In the genomic region with DNA sequence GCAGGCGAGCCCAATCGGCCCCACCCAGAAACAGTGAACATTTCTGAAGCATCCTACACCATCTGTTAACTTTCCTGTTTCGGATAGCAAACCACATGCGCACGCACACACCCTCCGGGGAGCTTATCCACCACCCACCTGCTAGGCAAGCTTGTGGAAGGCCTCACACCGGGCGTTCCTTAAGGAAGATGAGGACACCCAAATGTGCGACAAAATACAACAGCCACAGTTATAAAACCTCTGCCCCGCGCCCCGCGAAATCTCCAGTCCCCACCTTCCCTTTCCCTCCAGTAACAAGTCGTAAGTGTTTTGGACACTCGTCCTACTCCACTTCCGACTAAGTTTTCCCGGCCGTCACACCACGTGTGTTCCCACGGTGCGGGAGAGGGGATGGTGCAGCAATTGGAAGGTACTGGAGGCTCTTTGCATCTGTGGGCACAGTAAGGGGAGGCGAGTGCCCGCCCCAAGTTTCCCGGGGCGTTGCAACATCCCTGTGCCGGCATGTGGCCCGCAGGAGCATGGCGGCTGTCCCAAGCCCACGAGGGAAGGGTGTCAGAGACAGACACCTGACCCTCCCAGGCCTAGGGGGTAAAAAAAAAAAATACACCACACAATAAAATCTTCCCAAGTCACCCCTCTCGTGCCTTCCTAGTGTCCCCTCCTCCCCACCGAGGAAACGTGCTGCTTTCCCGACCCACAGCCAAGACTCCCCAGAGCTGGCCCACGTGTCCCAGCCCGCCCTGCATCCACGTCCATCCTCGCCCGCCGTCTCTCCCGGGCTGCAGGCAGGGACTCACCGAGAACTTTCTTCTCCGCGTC, we compare ENCODE assay signal across 8 mouse cellular contexts. TPM values are rescaled to one million over a fixed set of nuclear protein-coding genes. Genes with fewer than 3 reads are reported as not detected.
DNase-seq lines count a peak whose midpoint lies in the region; ATAC-seq and TF ChIP-seq lines count a peak whose summit lies in the region.

No protein-coding gene starts in this region.

- no peaks in the 10 kb centered on the region for H3K9me3 ChIP-seq in embryonic facial prominence, embryonic 14.5 days (ENCODE audit: control insufficient read depth, low read length)
- no peaks in the 10 kb centered on the region for H3K9me3 ChIP-seq in kidney, embryonic 14.5 days (ENCODE audit: control insufficient read depth, low read length)

- peak overlapping the region; percentile 69 for H3K4me3 ChIP-seq in embryonic facial prominence, embryonic 14.5 days (ENCODE audit: low read depth, low read length)
- peak overlapping the region; percentile 88 for H3K4me3 ChIP-seq in kidney, embryonic 14.5 days (ENCODE audit: low read length)
- peak overlapping the region; percentile 86 for H3K4me3 ChIP-seq in liver, adult 2 months (ENCODE audit: insufficient read depth, low read depth, low read length)

- no peak for TF ChIP-seq CTCF in liver, adult 2 months (IDR thresholded peaks at IDR 0.05; ENCODE audit: low read depth, low read length)

- peak; percentile 70 for DNase-seq in A20 (ENCODE audit: low read depth, low spot score)
- peak; percentile 78 to 80 for DNase-seq in adrenal gland, postnatal 36 days
- DNase-seq in embryonic facial prominence, embryonic 14.5 days (ENCODE audit: low spot score): peak; percentile 85
- peak; percentile 55 to 64 for DNase-seq in heart, adult 9 months (ENCODE audit: low spot score in 2 of 2)
- peak; percentile 31 for DNase-seq in liver, adult 2 months (ENCODE audit: extremely low read depth, low read depth, low spot score)
- DNase-seq in splenic B cell, adult 2 months (ENCODE audit: low read depth, low spot score): peak; percentile 39

- H3K4me1 ChIP-seq in embryonic facial prominence, embryonic 14.5 days (ENCODE audit: control insufficient read depth, insufficient read depth, low read length): peaks cover 22% of the 10 kb centered on the region
- H3K4me1 ChIP-seq in kidney, embryonic 14.5 days (ENCODE audit: control insufficient read depth, insufficient read depth, low read length): peaks cover 22% of the 10 kb centered on the region; the same call in 1 of the 2 replicates
- H3K4me1 ChIP-seq in liver, adult 2 months (ENCODE audit: control insufficient read depth, insufficient read depth, low read length): peaks cover 6% of the 10 kb centered on the region

- H3K36me3 ChIP-seq in embryonic facial prominence, embryonic 14.5 days (ENCODE audit: control insufficient read depth, insufficient read depth, low read length): no peaks in the 10 kb centered on the region
- no peaks in the 10 kb centered on the region for H3K36me3 ChIP-seq in kidney, embryonic 14.5 days (ENCODE audit: control insufficient read depth, insufficient read depth, low read length)
- H3K36me3 ChIP-seq in liver, adult 2 months (ENCODE audit: control insufficient read depth, insufficient read depth, low read length): no peaks in the 10 kb centered on the region
- no peaks in the 10 kb centered on the region for H3K36me3 ChIP-seq in splenic B cell, adult 2 months (ENCODE audit: control insufficient read depth, insufficient read depth, low read length, poor library complexity, severe bottlenecking)

- H3K4me2 ChIP-seq in embryonic facial prominence, embryonic 14.5 days (ENCODE audit: low read depth, low read length): peak overlapping the region; percentile 69
- H3K4me2 ChIP-seq in kidney, embryonic 14.5 days (replicated peaks; ENCODE audit: low read depth, low read length): peak overlapping the region; percentile 78

- peak overlapping the region; percentile 91 for H3K27ac ChIP-seq in embryonic facial prominence, embryonic 14.5 days (replicated peaks; ENCODE audit: low read depth, low read length)
- peak overlapping the region; percentile 76 for H3K27ac ChIP-seq in kidney, embryonic 14.5 days (ENCODE audit: low read depth, low read length)
- no peak overlapping the region for H3K27ac ChIP-seq in liver, adult 2 months (replicated peaks; ENCODE audit: insufficient read depth, low read depth, low read length)

- no peak for TF ChIP-seq POLR2A in liver, adult 2 months (IDR thresholded peaks at IDR 0.05; ENCODE audit: extremely low read depth, insufficient read depth, low read length)

- H3K27me3 ChIP-seq in embryonic facial prominence, embryonic 14.5 days (replicated peaks; ENCODE audit: control insufficient read depth, insufficient read depth, low read length): no peaks in the 10 kb centered on the region
- H3K27me3 ChIP-seq in kidney, embryonic 14.5 days (ENCODE audit: control insufficient read depth, insufficient read depth, low read length): no peaks in the 10 kb centered on the region
- no peaks in the 10 kb centered on the region for H3K27me3 ChIP-seq in liver, adult 2 months (ENCODE audit: control insufficient read depth, insufficient read depth, low read length)
- H3K27me3 ChIP-seq in splenic B cell, adult 2 months (ENCODE audit: control insufficient read depth, insufficient read depth, low read length, poor library complexity, severe bottlenecking): no peaks in the 10 kb centered on the region

- H3K9ac ChIP-seq in embryonic facial prominence, embryonic 14.5 days (ENCODE audit: low read depth, low read length): peak overlapping the region; percentile 87
- H3K9ac ChIP-seq in kidney, embryonic 14.5 days (ENCODE audit: low read depth, low read length): peak overlapping the region; percentile 91
- H3K9ac ChIP-seq in liver, adult 2 months (ENCODE audit: low read depth, low read length): peak overlapping the region; percentile 99

- peak; percentile 60 for ATAC-seq in embryonic facial prominence, embryonic 14.5 days (ENCODE audit: low read depth)
- peak; percentile 17; the same call in 1 of the 2 replicates for ATAC-seq in kidney, embryonic 14.5 days (ENCODE audit: low FRiP score, low TSS enrichment)
- peak; percentile 64 for ATAC-seq in monocyte, adult 5-6 weeks (replicated peaks; ENCODE audit: insufficient number of reproducible peaks, low FRiP score, low TSS enrichment, poor library complexity, severe bottlenecking)

- under 1% methylated on average over 42 of the region's 43 CpGs for WGBS in embryonic facial prominence, embryonic 14.5 days
- under 1% methylated on average over 43 of the region's 43 CpGs for WGBS in kidney, embryonic 14.5 days
- 5% methylated on average over 43 of the region's 43 CpGs for WGBS in liver, adult 2 months

- peaks cover 8% of the 10 kb centered on the region for H3K79me2 ChIP-seq in liver, adult 2 months (ENCODE audit: control insufficient read depth, insufficient read depth, low read length)

RNA-seq across cellular contexts. Expression of gene Ybx3, which starts 0.8 kb away (rescaled TPM):
- 100 to 1,000 TPM; 200 to 230 TPM for total RNA-seq in adrenal gland, postnatal 36 days (2021)
- 67.8 and 90.2 TPM in 2 replicates for polyA plus RNA-seq in embryonic facial prominence, embryonic 14.5 days (2014; fragmentation: Nextera tagmentation; extraction: Ambion mirVana)
- 71.3 and 78.2 TPM in 2 replicates for polyA plus RNA-seq in kidney, embryonic 14.5 days (2014; fragmentation: Nextera tagmentation; extraction: Ambion mirVana)
- 16.8 and 18.4 TPM in 2 replicates for total RNA-seq in liver, adult 2 months (2014; rRNA removed)
- polyA plus RNA-seq in liver, adult 2 months (2012; rRNA removed): 18.3 and 23.9 TPM in 2 replicates
- 98.2 to 174 TPM (median 134 TPM) in 3 replicates for total RNA-seq in monocyte, adult 5-6 weeks (2017)

RNA-seq across cellular contexts. Expression of gene Styk1, which starts 34.0 kb away (rescaled TPM):
- total RNA-seq in adrenal gland, postnatal 36 days (2021): under 1 TPM; 0.30 to 0.53 TPM
- polyA plus RNA-seq in embryonic facial prominence, embryonic 14.5 days (2014; fragmentation: Nextera tagmentation; extraction: Ambion mirVana): 1.2 and 2.0 TPM in 2 replicates
- 3.6 and 5.0 TPM in 2 replicates for polyA plus RNA-seq in kidney, embryonic 14.5 days (2014; fragmentation: Nextera tagmentation; extraction: Ambion mirVana)
- not detected in 2 replicates for total RNA-seq in liver, adult 2 months (2014; rRNA removed)
- not detected in 2 replicates for polyA plus RNA-seq in liver, adult 2 months (2012; rRNA removed)
- total RNA-seq in monocyte, adult 5-6 weeks (2017): 23.5 to 95.8 TPM (median 33.3 TPM) in 3 replicates

Comparison
In these comparisons a context has a peak if more than half of its experiments do, and no peak if none do; other contexts are left out.
1. DNase-seq: peak in every context shown above with its lines; median percentile 85 in embryonic facial prominence, embryonic 14.5 days; 79 in adrenal gland, postnatal 36 days; 70 in A20; 60 in heart, adult 9 months; 39 in splenic B cell, adult 2 months; 31 in liver, adult 2 months.
2. RNA of gene Styk1, which starts 34.0 kb away (total RNA-seq): 23.5 to 95.8 TPM in monocyte, adult 5-6 weeks; 0.30 to 0.53 TPM in adrenal gland, postnatal 36 days and not detected in liver, adult 2 months; every median in the first group is over 10 times any median in the second.
3. Peak in every context shown above with its lines, with median percentiles within 50 percentile points of each other: ATAC-seq, H3K4me3 ChIP-seq and H3K9ac ChIP-seq.